Mouse (Mus musculus): Measurements from ENCODE around the gene Map1b. TPM values are rescaled to one million over a fixed set of nuclear protein-coding genes. Genes with fewer than 3 reads are reported as not detected.

Map1b gene
- polyA plus RNA-seq, 2 experiments, result 0.19 to 1.7 TPM

GRCm38 (mm10) chr13:99558216-99558906 lies 42.0 kb upstream of the Map1b start:
- Histone ChIP-seq H3K9me3 (ENCODE audit: control insufficient read depth, low read length) (no peaks in the 10 kb centered on the region), H3K4me2 (ENCODE audit: low read depth) (no peak overlapping the region), H3K27ac (no peak overlapping the region), H3K9ac (replicated peaks) (no peak overlapping the region), H3K27me3 (ENCODE audit: control insufficient read depth, insufficient read depth, low read length) (no peaks in the 10 kb centered on the region), H3K4me1 (replicated peaks; ENCODE audit: control insufficient read depth in 2 of 2, insufficient read depth in 2 of 2, low read length in 1 of 2) (no peaks in the 10 kb centered on the region), H3K4me3 (ENCODE audit: insufficient read depth in 1 of 2, low read depth in 2 of 2, low read length in 2 of 2) (no peak overlapping the region), H3K36me3 (replicated peaks; ENCODE audit: control insufficient read depth, insufficient read depth, low read depth) (no peaks in the 10 kb centered on the region)
- 56% methylated on average over 12 of the region's 12 CpGs for WGBS (ENCODE audit: insufficient replicate concordance)
- DNase-seq (ENCODE audit: low read depth in 3 of 3, low spot score in 3 of 3), result no peak
- TF ChIP-seq CTCF (IDR thresholded peaks at IDR 0.05; ENCODE audit: low read depth), result no peak
- TF ChIP-seq EP300 (IDR thresholded peaks at IDR 0.05; ENCODE audit: low read depth), result no peak
- ATAC-seq (ENCODE audit: insufficient read depth), result no peak

- Histone ChIP-seq H3K4me1 (replicated peaks; ENCODE audit: control insufficient read depth in 2 of 2, insufficient read depth in 2 of 2, low read length in 1 of 2) (no peaks in the 10 kb centered on the region), H3K4me2 (ENCODE audit: low read depth) (no peak overlapping the region)
- no peak for DNase-seq (ENCODE audit: low read depth in 3 of 3, low spot score in 3 of 3)
These were observed 41.5 kb upstream of the Map1b start for GRCm38 (mm10) chr13:99557813-99558212.

GRCm38 (mm10) chr13:99557331-99557730 lies 41.0 kb upstream of the Map1b start:
- TF ChIP-seq EP300 (IDR thresholded peaks at IDR 0.05; ENCODE audit: low read depth) (no peak), CTCF (IDR thresholded peaks at IDR 0.05; ENCODE audit: low read depth) (no peak)
- WGBS (ENCODE audit: insufficient replicate concordance), result 54% methylated on average over 5 of the region's 5 CpGs

More at GRCm38 (mm10) chr13:99557813-99558212, 41.5 kb upstream of the Map1b start:
- Histone ChIP-seq H3K4me3 (ENCODE audit: insufficient read depth in 1 of 2, low read depth in 2 of 2, low read length in 2 of 2) (no peak overlapping the region), H3K27ac (no peak overlapping the region), H3K27me3 (ENCODE audit: control insufficient read depth, insufficient read depth, low read length) (no peaks in the 10 kb centered on the region), H3K36me3 (replicated peaks; ENCODE audit: control insufficient read depth, insufficient read depth, low read depth) (no peaks in the 10 kb centered on the region), H3K9me3 (ENCODE audit: control insufficient read depth, low read length) (no peaks in the 10 kb centered on the region), H3K9ac (replicated peaks) (no peak overlapping the region)
- no peak for ATAC-seq (ENCODE audit: insufficient read depth)
- no peak for TF ChIP-seq EP300 (IDR thresholded peaks at IDR 0.05; ENCODE audit: low read depth)
- no peak for TF ChIP-seq CTCF (IDR thresholded peaks at IDR 0.05; ENCODE audit: low read depth)
- WGBS (ENCODE audit: insufficient replicate concordance), result 49% methylated on average over 15 of the region's 15 CpGs

GRCm38 (mm10) chr13:99554960-99555359 lies 38.6 kb upstream of the Map1b start:
- no peak for DNase-seq (ENCODE audit: low read depth in 3 of 3, low spot score in 3 of 3)
- WGBS (ENCODE audit: insufficient replicate concordance), result 48% methylated on average over 8 of the region's 8 CpGs
- Histone ChIP-seq H3K9ac (replicated peaks) (no peak overlapping the region), H3K9me3 (ENCODE audit: control insufficient read depth, low read length) (no peaks in the 10 kb centered on the region), H3K27me3 (ENCODE audit: control insufficient read depth, insufficient read depth, low read length) (no peaks in the 10 kb centered on the region), H3K36me3 (replicated peaks; ENCODE audit: control insufficient read depth, insufficient read depth, low read depth) (no peaks in the 10 kb centered on the region), H3K27ac (no peak overlapping the region), H3K4me1 (replicated peaks; ENCODE audit: control insufficient read depth in 2 of 2, insufficient read depth in 2 of 2, low read length in 1 of 2) (no peaks in the 10 kb centered on the region), H3K4me2 (ENCODE audit: low read depth) (no peak overlapping the region), H3K4me3 (ENCODE audit: insufficient read depth in 1 of 2, low read depth in 2 of 2, low read length in 2 of 2) (no peak overlapping the region)
- ATAC-seq (ENCODE audit: insufficient read depth), result no peak
- no peak for TF ChIP-seq EP300 (IDR thresholded peaks at IDR 0.05; ENCODE audit: low read depth)

More at GRCm38 (mm10) chr13:99557331-99557730, 41.0 kb upstream of the Map1b start:
- H3K27me3 ChIP-seq (ENCODE audit: control insufficient read depth, insufficient read depth, low read length), result no peaks in the 10 kb centered on the region
- H3K9ac ChIP-seq (replicated peaks), result no peak overlapping the region
- H3K9me3 ChIP-seq (ENCODE audit: control insufficient read depth, low read length), result no peaks in the 10 kb centered on the region
- H3K27ac ChIP-seq, result no peak overlapping the region
- H3K36me3 ChIP-seq (replicated peaks; ENCODE audit: control insufficient read depth, insufficient read depth, low read depth), result no peaks in the 10 kb centered on the region
- ATAC-seq (ENCODE audit: insufficient read depth), result no peak
- no peak for DNase-seq (ENCODE audit: low read depth in 3 of 3, low spot score in 3 of 3)
- H3K4me1 ChIP-seq (replicated peaks; ENCODE audit: control insufficient read depth in 2 of 2, insufficient read depth in 2 of 2, low read length in 1 of 2), result no peaks in the 10 kb centered on the region
- no peak overlapping the region for H3K4me2 ChIP-seq (ENCODE audit: low read depth)
- no peak overlapping the region for H3K4me3 ChIP-seq (ENCODE audit: insufficient read depth in 1 of 2, low read depth in 2 of 2, low read length in 2 of 2)

GRCm38 (mm10) chr13:99554466-99554865 lies 38.1 kb upstream of the Map1b start:
- DNase-seq (ENCODE audit: low read depth in 3 of 3, low spot score in 3 of 3) (no peak), ATAC-seq (ENCODE audit: insufficient read depth) (no peak)
- Histone ChIP-seq H3K9me3 (ENCODE audit: control insufficient read depth, low read length) (no peaks in the 10 kb centered on the region), H3K27me3 (ENCODE audit: control insufficient read depth, insufficient read depth, low read length) (no peaks in the 10 kb centered on the region), H3K9ac (replicated peaks) (no peak overlapping the region), H3K36me3 (replicated peaks; ENCODE audit: control insufficient read depth, insufficient read depth, low read depth) (no peaks in the 10 kb centered on the region), H3K4me1 (replicated peaks; ENCODE audit: control insufficient read depth in 2 of 2, insufficient read depth in 2 of 2, low read length in 1 of 2) (no peaks in the 10 kb centered on the region), H3K4me3 (ENCODE audit: insufficient read depth in 1 of 2, low read depth in 2 of 2, low read length in 2 of 2) (no peak overlapping the region), H3K27ac (no peak overlapping the region), H3K4me2 (ENCODE audit: low read depth) (no peak overlapping the region)
- TF ChIP-seq EP300 (IDR thresholded peaks at IDR 0.05; ENCODE audit: low read depth) (no peak), CTCF (IDR thresholded peaks at IDR 0.05; ENCODE audit: low read depth) (no peak)
- 60% methylated on average over 6 of the region's 6 CpGs for WGBS (ENCODE audit: insufficient replicate concordance)

Measured in liver, embryonic 14.5 days (tissue).